Mouse (Mus musculus) CH12.LX (cell line): Measurements from ENCODE around the gene Hmox1. TPM values are rescaled to one million over a fixed set of nuclear protein-coding genes. Genes with fewer than 3 reads are reported as not detected.
A peak's percentile ranks its signal among the peaks of the same experiment; 100 is the strongest.

Experiments
- DNase-seq: peaks from one replicate; pipeline ENCODE4 v3.0.0-alpha.2; 2013; ENCODE audit errors: extremely low read depth
- H3K27ac ChIP-seq: 2 replicates; pipeline ENCODE4 v1.5.1; 2012; ENCODE audit warnings: low read depth, mild to moderate bottlenecking, control low read depth, moderate library complexity; ENCODE audit not compliant: insufficient read depth
- H3K27me3 ChIP-seq: replicated peaks from 2 replicates; pipeline ENCODE3; 2012; ENCODE audit warnings: inconsistent platforms
- H3K36me3 ChIP-seq, 2 experiments: replicated peaks in 1 of 2; 2 replicates each; pipeline versions ENCODE3 to v1.6.1; 2012; ENCODE audit warnings: inconsistent platforms in 1 of 2, low read length in 1 of 2, mild to moderate bottlenecking in 1 of 2, mixed read lengths in 1 of 2, moderate library complexity in 1 of 2; ENCODE audit not compliant: control insufficient read depth in 1 of 2, insufficient read depth in 1 of 2
- H3K4me1 ChIP-seq, 2 experiments: 2 replicates each; pipeline ENCODE4 v1.6.1; 2012; ENCODE audit warnings: inconsistent platforms in 1 of 2, moderate library complexity in 1 of 2; ENCODE audit not compliant: insufficient read depth in 2 of 2, control insufficient read depth in 1 of 2
- H3K4me2 ChIP-seq: 2 replicates; pipeline ENCODE4 v1.6.1; 2012; ENCODE audit warnings: low read depth, mild to moderate bottlenecking, control low read depth; ENCODE audit not compliant: poor library complexity, insufficient read depth, severe bottlenecking
- H3K4me3 ChIP-seq, 3 experiments: fragments of 150-350 bp in 1 of 3; sonication (generic) in 1 of 3; replicated peaks in 1 of 3; 2 replicates each; pipeline versions ENCODE3 to v1.5.1; 2011 to 2012; ENCODE audit warnings: low read depth in 2 of 3, low read length in 2 of 3, mild to moderate bottlenecking in 2 of 3, moderate library complexity in 2 of 3, control low read depth in 1 of 3, improper control_type of control experiment in 1 of 3, inconsistent platforms in 1 of 3, mixed read lengths in 1 of 3; ENCODE audit not compliant: poor library complexity in 1 of 3
- H3K79me2 ChIP-seq: replicated peaks from 2 replicates; pipeline ENCODE4 v1.6.1; 2012; ENCODE audit warnings: mild to moderate bottlenecking, moderate library complexity; ENCODE audit not compliant: control insufficient read depth, poor library complexity, insufficient read depth, severe bottlenecking; ENCODE audit errors: extremely low read depth
- H3K9ac ChIP-seq: 2 replicates; pipeline ENCODE4 v1.6.1; 2012; ENCODE audit warnings: low read depth, mild to moderate bottlenecking, control low read depth, moderate library complexity; ENCODE audit not compliant: insufficient read depth
- H3K9me3 ChIP-seq: replicated peaks from 2 replicates; pipeline ENCODE3; 2012; ENCODE audit warnings: low read length, inconsistent platforms, mixed read lengths
- BHLHE40 ChIP-seq: IDR thresholded peaks from 2 replicates; pipeline ENCODE4 v1.6.1; 2011; ENCODE audit warnings: mild to moderate bottlenecking, low read depth, low read length, improper control_type of control experiment
- CHD1 ChIP-seq: IDR thresholded peaks from 2 replicates; pipeline ENCODE4 v1.6.1; 2012; ENCODE audit warnings: low read depth, low read length, improper control_type of control experiment, inconsistent platforms
- CHD2 ChIP-seq: IDR thresholded peaks from 2 replicates; pipeline ENCODE4 v1.6.1; 2011; ENCODE audit warnings: low read length, improper control_type of control experiment
- E2F4 ChIP-seq: IDR thresholded peaks from 2 replicates; pipeline ENCODE4 v1.6.1; 2011; ENCODE audit warnings: low read depth, low read length, improper control_type of control experiment; ENCODE audit not compliant: insufficient replicate concordance
- EP300 ChIP-seq: IDR thresholded peaks from 2 replicates; pipeline ENCODE4 v1.6.1; 2011; ENCODE audit warnings: low read length, improper control_type of control experiment
- GABPA ChIP-seq: IDR thresholded peaks from 2 replicates; pipeline ENCODE4 v1.6.1; 2012; ENCODE audit warnings: low read depth, low read length, improper control_type of control experiment, inconsistent platforms; ENCODE audit not compliant: insufficient replicate concordance
- HCFC1 ChIP-seq: IDR thresholded peaks from 2 replicates; pipeline ENCODE4 v1.6.1; 2012; ENCODE audit warnings: low read depth, mild to moderate bottlenecking, inconsistent platforms, low read length, improper control_type of control experiment
- IRF4 ChIP-seq: IDR thresholded peaks from 2 replicates; pipeline ENCODE4 v1.6.1; 2014; ENCODE audit warnings: low read depth, mild to moderate bottlenecking, inconsistent platforms, low read length, improper control_type of control experiment
- KAT2A ChIP-seq: IDR thresholded peaks from 2 replicates; pipeline ENCODE4 v1.6.1; 2012; ENCODE audit warnings: low read length, improper control_type of control experiment, inconsistent platforms; ENCODE audit not compliant: insufficient replicate concordance
- MAFK ChIP-seq: IDR thresholded peaks from 2 replicates; pipeline ENCODE4 v1.6.1; 2011; ENCODE audit warnings: low read length, improper control_type of control experiment; ENCODE audit not compliant: insufficient replicate concordance
- MAX ChIP-seq: IDR thresholded peaks from 2 replicates; pipeline ENCODE4 v1.6.1; 2011; ENCODE audit warnings: low read length, improper control_type of control experiment
- MAZ ChIP-seq: IDR thresholded peaks from 2 replicates; pipeline ENCODE4 v1.6.1; 2012; ENCODE audit warnings: low read depth, mild to moderate bottlenecking, inconsistent platforms, low read length, improper control_type of control experiment, moderate library complexity
- MEF2A ChIP-seq: IDR thresholded peaks from 2 replicates; pipeline ENCODE4 v1.6.1; 2014; ENCODE audit warnings: low read depth, mild to moderate bottlenecking, inconsistent platforms, low read length, improper control_type of control experiment, borderline replicate concordance
- MXI1 ChIP-seq: IDR thresholded peaks from 2 replicates; pipeline ENCODE4 v1.6.1; 2011; ENCODE audit warnings: mild to moderate bottlenecking, low read depth, low read length, improper control_type of control experiment
- MYC ChIP-seq: IDR thresholded peaks from 2 replicates; pipeline ENCODE4 v1.6.1; 2011; ENCODE audit warnings: low read depth, mild to moderate bottlenecking, improper control_type of control experiment, low read length
- NELFE ChIP-seq: IDR thresholded peaks from 2 replicates; pipeline ENCODE4 v1.6.1; 2011; ENCODE audit warnings: low read depth, low read length, improper control_type of control experiment
- POLR2AphosphoS2 ChIP-seq: IDR thresholded peaks from 2 replicates; pipeline ENCODE4 v1.6.1; 2011; ENCODE audit warnings: low read depth, low read length, improper control_type of control experiment
- RAD21 ChIP-seq: IDR thresholded peaks from 2 replicates; pipeline ENCODE4 v1.6.1; 2011; ENCODE audit warnings: low read depth, mild to moderate bottlenecking, low read length, improper control_type of control experiment, moderate library complexity
- RCOR1 ChIP-seq: conservative IDR thresholded peaks from 2 replicates; pipeline ENCODE4 v1.6.1; 2012; ENCODE audit warnings: low read depth, mild to moderate bottlenecking, inconsistent platforms, low read length, improper control_type of control experiment
- SIN3A ChIP-seq: IDR thresholded peaks from 2 replicates; pipeline ENCODE4 v1.6.1; 2012; ENCODE audit warnings: low read length, improper control_type of control experiment, inconsistent platforms
- SMC3 ChIP-seq: IDR thresholded peaks from 2 replicates; pipeline ENCODE4 v1.6.1; 2011; ENCODE audit warnings: low read depth, low read length, improper control_type of control experiment
- TCF12 ChIP-seq: IDR thresholded peaks from 2 replicates; pipeline ENCODE4 v1.6.1; 2014; ENCODE audit warnings: low read depth, mild to moderate bottlenecking, inconsistent platforms, low read length, improper control_type of control experiment
- USF1 ChIP-seq: IDR thresholded peaks from 2 replicates; pipeline ENCODE4 v1.6.1; 2014; ENCODE audit warnings: low read depth, mild to moderate bottlenecking, inconsistent platforms, low read length, improper control_type of control experiment
- USF2 ChIP-seq: conservative IDR thresholded peaks from 2 replicates; pipeline ENCODE4 v1.6.1; 2011; ENCODE audit warnings: low read depth, low read length, improper control_type of control experiment
- ZKSCAN1 ChIP-seq: IDR thresholded peaks from 2 replicates; pipeline ENCODE4 v1.6.1; 2012; ENCODE audit warnings: low read depth, inconsistent platforms, low read length, improper control_type of control experiment, borderline replicate concordance
- dilution Hi-C: fragments of 300-500 bp; cut with MboI; formaldehyde crosslinking; loops from 2 replicates; pipeline ENCODE4 v1.14.3; 2020; ENCODE audit warnings: low sequenced_read_pairs; ENCODE audit not compliant: extremely low pct_unique_long_range_greater_than_20kb, extremely low pct_ligation_motif_present
- in situ Hi-C: fragments of 300-500 bp; cut with MboI; formaldehyde crosslinking; loops from 3 replicates; pipeline ENCODE4 v1.14.3; 2019; ENCODE audit warnings: low sequenced_read_pairs, low pct_ligation_motif_present, low pct_unique_long_range_greater_than_20kb, mixed read lengths
- polyA plus RNA-seq: library from polyadenylated mRNA; unstranded; fragments of >175 nt; gene quantifications from 2 replicates; pipeline ENCODE4 v1.2.1, GENCODE M21; 2012; ENCODE audit warnings: low read depth; ENCODE audit not compliant: insufficient read length
- total RNA-seq, 2 experiments: library from RNA; depleted of rRNA; stranded (reverse); fragments of 300-350 nt in 1 of 2; fragments of >200 nt in 1 of 2; gene quantifications; 2 replicates each; pipeline ENCODE4 v1.2.3; 2012 to 2014

Hmox1 gene
- total and polyA plus RNA-seq, 3 experiments: 39.7 to 92.2 (median 67.3) TPM

- Histone ChIP-seq H3K9me3 (no peaks in the 10 kb centered on the region), H3K36me3 (no peaks in the 10 kb centered on the region), H3K27ac (no peak overlapping the region), H3K9ac (no peak overlapping the region), H3K4me2 (no peak overlapping the region), H3K4me3 (no peak overlapping the region), H3K79me2 (no peaks in the 10 kb centered on the region), H3K4me1 (peaks cover 17 to 32% of the 10 kb centered on the region in 2 experiments), H3K27me3 (no peaks in the 10 kb centered on the region)
- dilution Hi-C loops: no loop called here
- DNase-seq: no peak
- in situ Hi-C loops: no loop called here
- TF ChIP-seq RAD21 (no peak), MAFK (no peak), USF2 (no peak), NELFE (no peak), CHD1 (no peak), SMC3 (no peak), MAX (no peak), ZKSCAN1 (no peak), GABPA (no peak), POLR2AphosphoS2 (no peak), MEF2A (no peak), MXI1 (no peak)
Observed at GRCm38 (mm10) chr8:75078851-75079250, 14.6 kb upstream of the Hmox1 start.

- Histone ChIP-seq H3K9me3 (no peaks in the 10 kb centered on the region), H3K4me3 (no peak overlapping the region), H3K79me2 (no peaks in the 10 kb centered on the region), H3K36me3 (no peaks in the 10 kb centered on the region)
- TF ChIP-seq TCF12: 0 out of 2 replicates have a peak, but pooled peaks have one; percentile 28
- TF ChIP-seq RCOR1: no peak
- TF ChIP-seq E2F4: no peak
- TF ChIP-seq SIN3A: no peak
- TF ChIP-seq BHLHE40: peak; percentile 23; the same call in 1 of the 2 replicates
- no peak for TF ChIP-seq SMC3
- no peak for TF ChIP-seq HCFC1
- TF ChIP-seq USF1: peak; percentile 43; the same call in 1 of the 2 replicates
- no peak for TF ChIP-seq KAT2A
- no peak for TF ChIP-seq RAD21
- no peak for TF ChIP-seq EP300
- TF ChIP-seq CHD1: no peak
- no peak for TF ChIP-seq MAZ
- no peak for TF ChIP-seq ZKSCAN1
- no peak for TF ChIP-seq CHD2
- TF ChIP-seq MYC: peak; percentile 45; the same call in 1 of the 2 replicates
- no peak for TF ChIP-seq IRF4
- TF ChIP-seq, all 38 proteins: peak for 4
- Histone ChIP-seq H3K9ac (no peak overlapping the region), H3K27me3 (no peaks in the 10 kb centered on the region), H3K4me2 (no peak overlapping the region), H3K27ac (no peak overlapping the region), H3K4me1 (peaks cover 23 to 53% of the 10 kb centered on the region in 2 experiments)
- dilution Hi-C loops: no loop called here
- no peak for DNase-seq
- in situ Hi-C loops: no loop called here
Observed at GRCm38 (mm10) chr8:75081364-75082040, 11.9 kb upstream of the Hmox1 start.
